Mouse (Mus musculus) forebrain, postnatal 0 days (tissue): ENCODE measurements around the gene Vps8. TPM values are rescaled to one million over a fixed set of nuclear protein-coding genes. Genes with fewer than 3 reads are reported as not detected.

Source experiments
- ATAC-seq: fragments of 200-750 bp; cut with Nextera tagmentation; 2 replicates; pipeline ENCODE4 v1.8.0; 2017; ENCODE audit warnings: mild to moderate bottlenecking, moderate library complexity
- DNase-seq: peaks from one replicate; pipeline ENCODE4 v3.0.0-alpha.2; 2015
- H3K27ac ChIP-seq: fragments of 300-500 bp; sonication (generic); 2 replicates; pipeline ENCODE4 v1.5.1; 2014; ENCODE audit warnings: low read depth, mild to moderate bottlenecking, antibody characterized with exemption, low read length, moderate library complexity, mixed read lengths
- H3K27me3 ChIP-seq: fragments of 300-500 bp; sonication (generic); 2 replicates; pipeline ENCODE4 v1.6.1; 2014; ENCODE audit warnings: mild to moderate bottlenecking, low read length, mixed read lengths; ENCODE audit not compliant: insufficient read depth
- H3K36me3 ChIP-seq: fragments of 300-500 bp; sonication (generic); 2 replicates; pipeline ENCODE4 v1.6.1; 2014; ENCODE audit warnings: mild to moderate bottlenecking, moderate library complexity; ENCODE audit not compliant: insufficient read depth
- H3K4me1 ChIP-seq: fragments of 300-500 bp; sonication (generic); 2 replicates; pipeline ENCODE4 v1.6.1; 2014; ENCODE audit warnings: antibody characterized with exemption; ENCODE audit not compliant: insufficient read depth
- H3K4me2 ChIP-seq: fragments of 300-500 bp; sonication (generic); 2 replicates; pipeline ENCODE4 v1.6.1; 2014; ENCODE audit warnings: low read depth, mild to moderate bottlenecking, moderate library complexity
- H3K4me3 ChIP-seq: fragments of 300-500 bp; sonication (generic); 2 replicates; pipeline ENCODE4 v1.5.1; 2014; ENCODE audit warnings: low read depth, low read length, mixed read lengths
- H3K9ac ChIP-seq: fragments of 300-500 bp; sonication (generic); 2 replicates; pipeline ENCODE4 v1.6.1; 2014; ENCODE audit warnings: mild to moderate bottlenecking
- H3K9me3 ChIP-seq: fragments of 300-500 bp; sonication (generic); 2 replicates; pipeline ENCODE4 v1.6.1; 2016; ENCODE audit warnings: low read length
- CTCF ChIP-seq: sonication (generic); IDR thresholded peaks from 2 replicates; pipeline ENCODE4 v1.5.1; 2016; ENCODE audit warnings: antibody characterized with exemption, control low read depth, low read depth
- WGBS: fragments of 180-500 bp; shearing (Covaris S2); extraction: QIAGEN DNeasy Blood & Tissue Kit; methylation state at CpG from one replicate; pipeline ENCODE4 v1.1.7; 2014; 5-methylcytosine and 5-hydroxymethylcytosine counted together
- polyA plus RNA-seq: library from polyadenylated mRNA; unstranded; fragments of >200 nt; fragmentation: Nextera tagmentation; extraction: Ambion mirVana; gene quantifications from 2 replicates; pipeline ENCODE4 v1.2.1, GENCODE M21; 2015
- total RNA-seq: library from RNA; depleted of rRNA; stranded (reverse); fragments of >200 nt; gene quantifications from 2 replicates; pipeline ENCODE4 v1.2.3, GENCODE M21; 2014

Vps8 gene
- total and polyA plus RNA-seq, 2 experiments from 2014 or later, result 24.2 to 35.9 TPM

DNA sequence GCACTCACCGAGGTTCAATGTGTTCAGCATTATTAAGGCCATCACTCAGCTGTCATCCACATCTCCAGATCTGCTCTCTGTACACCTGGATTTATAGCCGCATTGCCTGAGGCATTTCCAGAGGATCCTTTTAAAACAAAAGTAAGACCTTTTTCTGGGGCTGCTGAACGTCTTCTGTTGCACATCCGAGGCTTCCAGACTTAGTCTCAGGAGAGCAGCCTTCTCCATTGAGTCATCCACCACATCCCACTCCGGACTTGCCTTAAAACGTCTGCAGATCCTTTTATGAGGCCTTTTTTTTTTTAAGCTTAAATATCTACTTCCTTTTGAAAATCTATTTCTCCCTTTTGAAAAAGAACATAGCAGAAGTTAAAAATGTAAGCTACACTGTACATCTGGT lies 172.6 kb downstream of the Vps8 start:
- H3K4me3 ChIP-seq, result no peak overlapping the region
- no peak for TF ChIP-seq CTCF
- WGBS, result 79% methylated on average over 6 of the region's 6 CpGs
- DNase-seq (no peak), ATAC-seq (no peak)
- no peak overlapping the region for H3K9ac ChIP-seq
- no peaks in the 10 kb centered on the region for H3K4me1 ChIP-seq
- no peak overlapping the region for H3K4me2 ChIP-seq
- H3K27ac ChIP-seq, result no peak overlapping the region
- no peaks in the 10 kb centered on the region for H3K9me3 ChIP-seq
- H3K36me3 ChIP-seq, result no peaks in the 10 kb centered on the region
- no peaks in the 10 kb centered on the region for H3K27me3 ChIP-seq

- no peak for TF ChIP-seq CTCF
- no peaks in the 10 kb centered on the region for H3K9me3 ChIP-seq
- H3K36me3 ChIP-seq, result no peaks in the 10 kb centered on the region
- ATAC-seq (no peak), DNase-seq (no peak)
- 0 out of 2 replicates have a peak, but pooled peaks cover 8% of the 10 kb centered on the region for H3K4me1 ChIP-seq
- no peak overlapping the region for H3K4me2 ChIP-seq
- H3K27ac ChIP-seq, result no peak overlapping the region
- H3K27me3 ChIP-seq, result no peaks in the 10 kb centered on the region
- whole genome bisulfite sequencing, result 88% methylated on average over 6 of the region's 6 CpGs
- H3K4me3 ChIP-seq, result no peak overlapping the region
- no peak overlapping the region for H3K9ac ChIP-seq
Measured at GRCm38 (mm10) chr16:21604354-21604753, 181.4 kb downstream of the Vps8 start.

DNA sequence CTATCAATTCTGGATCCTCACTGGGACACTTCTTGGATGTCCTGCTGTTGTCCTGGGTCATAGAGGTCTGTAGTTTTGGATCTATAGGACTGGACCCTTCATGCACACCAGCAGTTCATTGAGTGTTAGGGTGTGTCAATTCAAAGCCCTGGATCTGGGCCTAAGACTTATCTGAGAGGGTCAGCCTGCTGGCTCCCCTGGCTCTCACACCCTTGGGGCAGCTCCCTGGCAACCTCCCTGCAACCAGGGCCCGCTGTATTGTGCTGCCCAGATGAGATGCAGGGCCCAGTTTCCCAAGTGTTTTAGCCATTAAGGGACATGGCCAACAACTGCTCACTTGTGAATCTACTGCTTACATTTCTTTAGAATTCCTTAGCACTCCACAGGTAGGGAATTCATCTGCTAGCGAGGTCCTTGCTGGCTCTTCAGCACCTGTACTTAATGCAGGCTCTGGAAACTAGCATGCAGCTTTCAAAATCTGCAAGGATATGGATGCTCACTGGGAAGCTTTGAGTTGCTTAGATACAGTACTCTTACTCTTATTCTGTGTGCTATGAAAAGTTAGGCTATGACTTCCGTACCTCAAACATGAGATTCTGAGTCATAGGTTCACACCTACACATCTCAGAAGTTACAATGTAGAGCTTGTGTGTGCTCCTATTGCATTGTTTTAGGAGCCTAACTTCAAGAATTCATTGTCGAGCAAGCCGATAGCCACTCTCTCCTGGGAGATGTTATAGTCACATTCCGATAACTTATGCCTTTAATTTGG lies 183.5 kb downstream of the Vps8 start:
- no peak for DNase-seq
- Histone ChIP-seq H3K27me3 (no peaks in the 10 kb centered on the region), H3K36me3 (no peaks in the 10 kb centered on the region), H3K4me2 (no peak overlapping the region), H3K27ac (no peak overlapping the region), H3K9ac (no peak overlapping the region), H3K9me3 (no peaks in the 10 kb centered on the region), H3K4me3 (no peak overlapping the region), H3K4me1 (0 out of 2 replicates have a peak, but pooled peaks cover 8% of the 10 kb centered on the region)
- 79% methylated on average over 6 of the region's 6 CpGs for WGBS
- no peak for TF ChIP-seq CTCF
- no peak; the same call in 1 of the 2 replicates for ATAC-seq

DNA sequence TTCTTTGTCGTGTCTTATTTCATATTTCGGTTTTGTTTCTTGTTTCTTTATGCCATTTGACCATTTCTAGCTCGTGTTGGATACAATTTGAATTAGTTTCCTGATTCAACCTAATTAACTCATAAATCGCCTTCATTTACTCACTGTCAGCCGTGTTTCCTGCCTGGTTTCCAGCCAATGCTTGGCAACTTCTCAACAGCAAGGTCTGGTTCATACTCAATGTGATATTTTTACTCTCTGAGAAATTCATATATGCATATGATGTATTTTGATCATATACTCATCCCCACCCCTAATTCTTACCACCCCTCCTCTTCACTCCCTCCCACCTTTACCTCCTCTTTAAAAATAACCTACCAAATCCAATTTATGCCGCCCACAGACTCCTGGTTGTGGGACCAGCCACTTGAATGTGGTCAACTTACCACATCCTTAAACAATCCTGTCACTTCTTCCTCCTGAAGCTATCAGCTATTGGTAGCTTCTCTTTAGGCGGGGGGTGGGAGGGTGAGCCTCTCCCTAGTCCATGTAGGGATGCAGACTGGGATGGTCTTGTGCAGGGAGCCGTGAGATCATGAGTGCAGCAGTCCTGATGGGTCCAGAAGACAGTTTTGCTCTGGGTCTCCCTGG lies 184.2 kb downstream of the Vps8 start:
- Histone ChIP-seq H3K9ac (no peak overlapping the region), H3K27me3 (no peaks in the 10 kb centered on the region), H3K4me1 (0 out of 2 replicates have a peak, but pooled peaks cover 8% of the 10 kb centered on the region), H3K9me3 (no peaks in the 10 kb centered on the region), H3K36me3 (no peaks in the 10 kb centered on the region), H3K4me3 (no peak overlapping the region), H3K27ac (no peak overlapping the region), H3K4me2 (no peak overlapping the region)
- 70% methylated on average over 8 of the region's 8 CpGs for WGBS
- no peak for TF ChIP-seq CTCF
- DNase-seq (no peak), ATAC-seq (no peak)

DNA sequence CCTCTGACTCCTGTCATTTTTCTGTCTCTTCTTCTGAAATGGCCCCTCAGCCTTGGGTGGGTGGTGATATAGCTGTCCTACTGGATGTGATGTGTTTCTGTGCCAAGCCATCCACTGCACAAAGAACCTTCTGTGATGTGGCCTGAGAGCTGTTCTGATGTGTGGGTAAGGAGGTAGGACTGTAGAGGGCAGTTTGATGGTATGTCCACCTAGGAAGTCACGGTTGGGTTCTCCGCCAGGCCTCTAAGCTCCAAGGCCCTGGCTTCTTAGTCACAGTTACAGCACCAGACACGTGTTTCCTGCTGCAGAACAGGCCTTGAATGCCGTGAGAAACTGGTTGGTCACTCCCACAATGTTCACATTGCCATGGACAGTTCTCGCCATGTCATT lies 184.7 kb downstream of the Vps8 start:
- ATAC-seq (no peak), DNase-seq (no peak)
- WGBS, result 88% methylated on average over 5 of the region's 5 CpGs
- 0 out of 2 replicates have a peak, but pooled peaks cover 8% of the 10 kb centered on the region for H3K4me1 ChIP-seq
- H3K9ac ChIP-seq, result no peak overlapping the region
- no peaks in the 10 kb centered on the region for H3K27me3 ChIP-seq
- no peak for TF ChIP-seq CTCF
- no peaks in the 10 kb centered on the region for H3K36me3 ChIP-seq
- H3K9me3 ChIP-seq, result no peaks in the 10 kb centered on the region
- no peak overlapping the region for H3K4me2 ChIP-seq
- no peak overlapping the region for H3K27ac ChIP-seq
- H3K4me3 ChIP-seq, result no peak overlapping the region

GRCm38 (mm10) chr16:21608176-21608865 lies 185.4 kb downstream of the Vps8 start:
- no peaks in the 10 kb centered on the region for H3K9me3 ChIP-seq
- no peak for TF ChIP-seq CTCF
- H3K36me3 ChIP-seq, result no peaks in the 10 kb centered on the region
- no peak overlapping the region for H3K27ac ChIP-seq
- ATAC-seq, result no peak
- H3K27me3 ChIP-seq, result no peaks in the 10 kb centered on the region
- H3K4me3 ChIP-seq, result no peak overlapping the region
- no peak overlapping the region for H3K9ac ChIP-seq
- 56% methylated on average over 10 of the region's 10 CpGs for WGBS
- 0 out of 2 replicates have a peak, but pooled peaks cover 8% of the 10 kb centered on the region for H3K4me1 ChIP-seq
- H3K4me2 ChIP-seq, result no peak overlapping the region
- no peak for DNase-seq

DNA sequence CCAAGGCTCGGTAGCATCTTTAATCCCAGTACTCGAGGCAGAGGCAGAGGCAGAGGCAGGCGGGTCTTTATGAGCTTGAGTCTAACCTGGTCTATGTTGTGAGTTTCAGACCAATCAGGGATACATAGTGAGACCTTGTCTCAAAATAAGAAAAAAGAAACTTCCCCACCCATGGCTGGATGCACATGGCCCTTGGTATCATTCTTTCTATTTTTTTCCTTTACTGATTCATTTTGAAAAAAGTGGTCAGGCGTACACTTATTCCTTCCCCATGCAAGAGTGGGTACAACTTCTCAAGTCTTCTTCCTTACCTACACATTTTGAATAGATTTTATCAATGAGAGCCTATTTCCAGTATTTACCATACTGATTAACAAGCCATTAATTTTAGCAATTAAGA lies 187.6 kb downstream of the Vps8 start:
- no peak overlapping the region for H3K4me3 ChIP-seq
- no peak overlapping the region for H3K27ac ChIP-seq
- WGBS, result 92% methylated on average over 4 of the region's 4 CpGs
- no peak overlapping the region for H3K9ac ChIP-seq
- H3K4me2 ChIP-seq, result no peak overlapping the region
- no peak for TF ChIP-seq CTCF
- H3K4me1 ChIP-seq, result 0 out of 2 replicates have a peak, but pooled peaks cover 8% of the 10 kb centered on the region
- H3K36me3 ChIP-seq, result no peaks in the 10 kb centered on the region
- no peaks in the 10 kb centered on the region for H3K27me3 ChIP-seq
- DNase-seq, result no peak
- ATAC-seq, result no peak
- H3K9me3 ChIP-seq, result no peaks in the 10 kb centered on the region
